Mouse (Mus musculus): ENCODE data around the gene Cd3eap.

Gene Cd3eap

GRCm38 (mm10) chr7:19359299-19359891 is at the start of gene Cd3eap, which contains the start of gene Ppp1r13l:
Gene Cd3eap, minus strand, starts transcription at chr7:19359483.
Gene Ppp1r13l, plus strand, starts transcription at chr7:19359749.
- DNase-seq (ENCODE audit: low spot score in 2 of 2): peak; percentile 75 to 85

GRCm38 (mm10) chr7:19405417-19405816 is 46.1 kb upstream of the Cd3eap start:
- peak; percentile 74 to 80 for DNase-seq (ENCODE audit: low spot score in 2 of 2)

- DNase-seq (ENCODE audit: low spot score in 2 of 2): no peak
These were observed 45.2 kb upstream of the Cd3eap start, which contains the start of gene Ckm for GRCm38 (mm10) chr7:19404476-19404875. Gene Ckm, plus strand, starts transcription at chr7:19404776.

- DNase-seq (ENCODE audit: low spot score in 2 of 2): peak; percentile 71 to 73
These were observed 44.5 kb upstream of the Cd3eap start, which contains the start of gene Klc3 for GRCm38 (mm10) chr7:19403731-19404296. Gene Klc3, minus strand, starts transcription at chr7:19404104.

GRCm38 (mm10) chr7:19402535-19403112 is 43.3 kb upstream of the Cd3eap start:
- DNase-seq (ENCODE audit: low spot score in 2 of 2): no peak

GRCm38 (mm10) chr7:19400946-19401345 is 41.7 kb upstream of the Cd3eap start:
- DNase-seq (ENCODE audit: low spot score in 2 of 2): no peak

GRCm38 (mm10) chr7:19399496-19400280 is 40.4 kb upstream of the Cd3eap start:
- peak; percentile 62 to 71 for DNase-seq (ENCODE audit: low spot score in 2 of 2)

- DNase-seq (ENCODE audit: low spot score in 2 of 2): no peak
These were observed 35.2 kb upstream of the Cd3eap start for GRCm38 (mm10) chr7:19394484-19394883.

GRCm38 (mm10) chr7:19388699-19389413 is 29.6 kb upstream of the Cd3eap start:
- no peak for DNase-seq (ENCODE audit: low spot score in 2 of 2)

GRCm38 (mm10) chr7:19383708-19384107 is 24.4 kb upstream of the Cd3eap start:
- DNase-seq (ENCODE audit: low spot score in 2 of 2): no peak

GRCm38 (mm10) chr7:19382166-19382541 is 22.9 kb upstream of the Cd3eap start:
- peak in 1 of 2 experiments; percentile 52 for DNase-seq (ENCODE audit: low spot score in 2 of 2)

GRCm38 (mm10) chr7:19381377-19382165 is 22.3 kb upstream of the Cd3eap start, which contains the start of gene Ercc2:
Gene Ercc2, plus strand, starts transcription at chr7:19382010.
- peak; percentile 99 for DNase-seq (ENCODE audit: low spot score in 2 of 2)

GRCm38 (mm10) chr7:19378049-19378448 is 18.8 kb upstream of the Cd3eap start:
- no peak for DNase-seq (ENCODE audit: low spot score in 2 of 2)

- DNase-seq (ENCODE audit: low spot score in 2 of 2): no peak
These were observed 16.7 kb upstream of the Cd3eap start for GRCm38 (mm10) chr7:19376019-19376418.

GRCm38 (mm10) chr7:19375368-19375767 is 16.1 kb upstream of the Cd3eap start:
- no peak for DNase-seq (ENCODE audit: low spot score in 2 of 2)

- no peak for DNase-seq (ENCODE audit: low spot score in 2 of 2)
These were observed 14.1 kb upstream of the Cd3eap start for GRCm38 (mm10) chr7:19373367-19373766.

- no peak for DNase-seq (ENCODE audit: low spot score in 2 of 2)
These were observed 10.6 kb upstream of the Cd3eap start for GRCm38 (mm10) chr7:19369823-19370425.

- DNase-seq (ENCODE audit: low spot score in 2 of 2): no peak
These were observed 9.1 kb upstream of the Cd3eap start for GRCm38 (mm10) chr7:19368380-19368779.

GRCm38 (mm10) chr7:19365376-19365775 is 6.1 kb upstream of the Cd3eap start:
- peak; percentile 68 to 79 for DNase-seq (ENCODE audit: low spot score in 2 of 2)

- DNase-seq (ENCODE audit: low spot score in 2 of 2): peak; percentile 80 to 89
These were observed 4.6 kb upstream of the Cd3eap start for GRCm38 (mm10) chr7:19363881-19364280.
